Mouse (Mus musculus): ENCODE results near the gene Nfib.

Gene Nfib

DNA sequence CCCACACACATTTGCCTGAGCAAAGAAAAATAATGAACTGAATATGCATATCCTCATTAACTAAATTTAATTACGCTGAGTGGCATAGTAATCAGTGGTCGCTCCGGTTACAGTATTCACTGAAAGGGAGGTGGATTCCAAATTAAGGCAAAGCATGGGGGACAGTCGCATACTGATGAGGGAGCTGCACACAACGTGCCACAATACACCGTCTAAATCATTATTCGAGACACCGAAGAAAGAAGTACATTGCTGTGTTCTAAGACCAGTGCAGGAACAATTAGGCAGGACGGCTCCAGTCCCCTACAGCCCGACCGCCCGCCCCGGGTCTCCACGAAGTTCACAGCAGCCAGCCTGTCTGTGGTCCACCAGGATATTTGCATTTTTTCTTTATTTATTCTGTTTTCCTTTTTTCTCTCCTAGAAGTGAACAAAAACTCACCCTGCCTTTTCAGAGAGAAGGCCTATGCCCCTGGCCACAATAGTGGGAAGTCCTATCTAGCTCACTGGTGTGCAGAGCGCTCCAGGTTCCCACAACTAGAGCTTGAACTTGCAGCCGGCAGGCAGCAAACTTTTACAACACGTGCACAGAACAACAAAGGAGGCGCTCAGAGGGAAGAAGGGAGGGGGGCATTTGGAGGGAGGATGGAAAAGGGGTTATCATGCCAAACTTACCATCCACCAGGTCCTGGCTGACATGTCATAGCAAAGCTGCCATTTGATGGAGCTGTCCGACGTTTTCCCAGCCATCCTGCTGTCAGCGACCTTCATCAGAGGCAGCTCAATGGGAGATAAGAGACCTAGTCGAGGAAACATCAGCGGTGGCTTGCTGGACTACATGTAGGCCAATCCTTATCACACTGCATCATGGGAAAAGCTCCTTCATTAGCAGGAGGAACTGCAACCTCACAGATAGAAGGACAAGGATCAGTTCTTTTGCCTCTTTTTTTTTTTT, at the start of gene Nfib:
Gene Nfib (minus strand): TSS at position 910 of the 954 bp plus-strand sequence.
- no peak for DNase-seq (ENCODE audit: low spot score in 2 of 2)

DNA sequence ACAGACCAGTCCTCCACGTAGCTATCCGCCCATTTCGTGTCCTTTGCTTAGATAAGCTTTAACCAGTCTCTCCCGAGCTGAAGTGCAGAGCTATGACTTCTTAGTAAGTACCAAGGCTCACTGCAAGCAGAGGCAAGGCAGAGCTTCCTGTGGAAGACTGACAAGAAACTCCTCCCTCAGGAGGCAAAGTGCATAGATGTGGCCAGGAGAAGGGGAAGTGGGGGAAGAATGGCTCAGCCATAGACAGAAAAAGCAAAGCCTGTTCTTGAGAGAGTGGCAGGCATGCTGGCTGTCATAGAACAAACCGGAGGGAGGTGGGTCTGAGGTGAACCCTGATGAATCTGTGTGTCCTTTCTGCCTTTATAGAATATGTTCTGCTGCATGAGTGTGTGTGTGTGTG, 30.2 kb upstream of the Nfib start:
- DNase-seq (ENCODE audit: low spot score in 2 of 2): no peak

DNA sequence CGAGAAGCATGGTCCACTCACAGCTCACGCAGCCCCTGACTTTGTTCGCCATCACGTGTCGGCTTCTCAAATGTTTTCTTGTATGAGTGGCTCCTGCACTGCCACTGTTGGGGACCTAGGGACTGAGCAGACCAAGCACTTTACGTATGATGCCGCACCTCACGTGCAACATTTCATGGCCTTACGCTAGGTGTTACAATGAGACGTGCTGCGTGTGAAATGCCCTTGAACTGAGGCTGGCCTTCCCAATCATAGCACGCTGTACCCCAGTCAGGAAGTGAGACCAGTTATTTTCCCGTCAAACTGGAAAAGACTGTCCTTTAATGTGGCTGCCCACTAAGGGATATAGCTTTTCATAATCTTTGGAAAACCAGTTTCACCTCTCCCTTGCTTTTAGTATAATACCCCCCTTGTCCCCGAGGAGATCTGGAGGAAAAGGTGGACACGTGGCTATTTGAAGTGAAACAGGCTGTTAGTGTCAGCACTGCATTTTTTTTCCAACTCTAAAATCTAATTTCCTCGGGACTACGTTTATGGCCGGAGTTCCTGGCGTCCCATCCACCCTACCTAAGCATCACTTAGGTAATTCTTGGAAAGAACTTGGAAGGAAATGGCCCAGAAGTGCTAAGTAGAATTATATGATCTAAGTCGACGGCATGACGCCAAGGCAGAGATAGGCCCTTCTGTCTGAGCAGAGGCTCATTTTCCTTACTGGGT, 29.4 kb upstream of the Nfib start:
- no peak for DNase-seq (ENCODE audit: low spot score in 2 of 2)

DNA sequence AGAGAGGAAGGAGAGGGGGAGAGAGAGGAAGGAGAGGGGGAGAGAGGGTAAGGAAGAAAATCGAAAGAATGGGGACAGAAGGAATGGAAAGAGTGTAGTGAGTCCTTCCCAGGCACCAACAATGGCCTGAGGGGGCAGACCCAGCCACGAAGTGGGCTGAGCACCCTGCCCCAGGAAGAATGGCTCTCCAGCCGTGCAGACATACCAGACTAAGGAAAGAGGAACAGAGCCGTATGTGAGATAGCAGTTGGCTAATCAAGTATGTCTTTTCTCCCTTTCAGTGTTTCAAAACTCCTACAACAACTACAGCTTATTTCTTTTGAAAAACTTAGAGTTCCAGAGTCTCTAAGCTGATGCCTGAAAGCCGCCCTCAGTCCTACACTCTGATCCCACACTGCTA, 28.8 kb upstream of the Nfib start:
- DNase-seq (ENCODE audit: low spot score in 2 of 2): no peak

DNA sequence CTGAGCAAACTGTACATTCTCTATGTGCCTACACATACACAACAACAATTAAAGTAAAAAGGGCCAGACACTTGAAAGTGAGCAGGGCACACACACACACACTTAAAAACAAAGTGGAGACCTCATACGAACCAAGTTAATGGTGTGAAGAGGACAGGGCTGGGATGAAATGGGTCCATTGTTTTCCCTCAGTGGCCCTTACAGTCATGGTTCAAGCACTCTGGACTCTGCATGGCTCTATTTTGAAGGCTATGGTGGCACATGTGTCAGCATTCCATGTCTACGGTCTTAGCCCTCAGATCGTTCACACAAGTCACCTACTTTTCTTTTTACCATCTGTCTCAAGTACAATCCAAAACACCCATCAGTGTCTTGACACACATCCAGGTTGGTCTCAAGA, 28.1 kb upstream of the Nfib start:
- no peak for DNase-seq (ENCODE audit: low spot score in 2 of 2)

- no peak for DNase-seq (ENCODE audit: low spot score in 2 of 2)
Measured at GRCm38 (mm10) chr4:82730248-82730887, 24.8 kb upstream of the Nfib start.

GRCm38 (mm10) chr4:82724058-82724457, 18.5 kb upstream of the Nfib start:
- DNase-seq (ENCODE audit: low spot score in 2 of 2): no peak

DNA sequence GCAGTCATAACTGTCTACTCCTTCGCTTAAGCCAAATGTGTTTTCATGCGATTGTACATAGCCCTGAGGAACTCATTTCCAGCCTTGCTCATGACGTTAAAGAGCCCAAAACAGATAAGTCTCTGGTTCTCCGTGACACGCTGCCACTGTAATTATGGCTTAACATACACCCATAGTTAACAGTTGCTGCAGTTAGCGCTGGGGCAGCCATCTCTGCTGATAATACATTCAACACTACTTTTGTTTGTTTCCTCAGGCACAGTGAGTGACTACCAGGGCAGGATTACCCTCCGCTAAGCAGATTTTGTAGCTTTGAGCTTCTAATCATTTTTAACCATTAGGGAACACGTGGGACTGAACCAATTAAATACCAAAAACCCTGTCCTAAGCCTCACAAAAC, 17.5 kb upstream of the Nfib start:
- DNase-seq (ENCODE audit: low spot score in 2 of 2): no peak

DNA sequence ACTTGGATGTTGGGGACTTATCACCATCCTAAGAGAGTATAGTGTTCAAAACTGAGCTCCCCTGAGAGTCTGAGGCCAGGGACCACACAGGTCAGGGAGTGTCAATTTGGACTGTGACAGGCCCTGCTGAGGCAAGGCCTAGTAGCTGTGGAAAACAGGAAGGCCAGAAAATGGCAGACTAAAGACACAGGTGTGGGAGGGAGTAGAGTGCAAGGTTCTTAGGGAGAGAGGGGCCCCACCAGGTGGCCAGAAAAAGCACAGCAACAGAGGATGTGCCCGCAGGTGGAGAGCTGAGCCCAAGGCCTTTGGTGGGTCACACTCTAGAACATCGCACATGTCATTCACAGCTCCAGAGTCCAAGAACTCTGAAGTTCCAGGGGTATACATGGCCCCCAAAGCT, 10.3 kb upstream of the Nfib start:
- no peak for DNase-seq (ENCODE audit: low spot score in 2 of 2)

- DNase-seq (ENCODE audit: low spot score in 2 of 2): no peak
Measured at GRCm38 (mm10) chr4:82711611-82712295, 6.2 kb upstream of the Nfib start.

DNA sequence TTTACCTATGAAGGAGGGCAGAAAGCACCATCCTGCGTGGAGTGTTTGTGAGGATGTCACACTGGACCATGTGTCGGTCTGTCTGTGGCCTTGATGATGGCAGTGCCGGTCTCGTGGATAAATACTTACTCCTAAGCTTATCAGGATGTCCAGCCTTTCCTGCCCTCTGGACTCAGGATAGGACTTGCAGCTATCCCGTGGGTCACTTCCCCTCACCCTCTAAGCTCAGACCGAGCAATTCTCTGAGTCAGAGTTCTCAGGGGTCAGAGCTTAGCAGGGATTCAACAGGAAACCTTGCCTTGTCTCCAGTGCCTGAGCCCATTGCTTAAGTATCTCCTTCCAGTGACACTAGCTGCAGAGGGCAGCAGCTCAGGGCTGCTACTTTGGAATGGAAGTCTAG, 4.1 kb upstream of the Nfib start:
- DNase-seq (ENCODE audit: low spot score in 2 of 2): no peak

DNA sequence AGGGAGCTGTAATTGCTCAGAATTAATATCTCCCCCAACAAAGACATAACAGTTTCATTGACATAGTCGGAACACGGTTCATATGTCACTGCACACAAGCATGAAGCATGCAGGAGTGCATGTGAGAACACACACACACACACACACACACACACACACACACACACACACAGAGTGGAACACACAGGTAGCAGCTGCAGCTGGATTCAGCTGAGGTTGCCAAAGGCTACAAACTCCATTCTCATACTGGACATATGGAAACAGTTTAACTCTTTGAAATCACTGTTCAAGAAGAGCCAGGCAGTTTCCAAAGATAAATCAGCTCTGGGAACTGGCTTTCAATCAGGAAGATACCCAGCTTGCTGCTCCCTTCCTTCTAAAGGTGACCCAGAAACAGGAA, 462 bp upstream of the Nfib start:
- no peak for DNase-seq (ENCODE audit: low spot score in 2 of 2)

GRCm38 (mm10) chr4:82704079-82704830, 1.3 kb downstream of the Nfib start:
- DNase-seq (ENCODE audit: low spot score in 2 of 2): no peak

DNA sequence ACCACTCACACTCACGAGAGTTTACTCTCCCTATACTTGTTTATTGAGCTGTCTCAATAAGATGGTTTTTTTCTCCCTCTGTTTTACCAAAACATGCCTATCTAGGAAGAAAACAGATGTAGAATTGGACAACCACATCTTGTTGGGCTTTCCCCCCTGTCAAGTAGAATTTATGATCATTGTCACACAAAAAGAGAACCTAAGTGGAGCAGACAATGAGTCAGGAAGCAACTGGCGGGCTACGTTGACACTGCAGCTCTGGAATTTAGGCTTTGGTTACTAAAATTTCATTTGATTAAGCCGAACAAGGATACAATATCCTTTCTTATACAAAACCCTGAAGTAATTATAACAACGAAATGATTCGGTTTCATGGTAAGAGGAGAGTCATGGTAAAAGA, 2.7 kb downstream of the Nfib start:
- no peak for DNase-seq (ENCODE audit: low spot score in 2 of 2)

GRCm38 (mm10) chr4:82699504-82699903, 6.0 kb downstream of the Nfib start:
- no peak for DNase-seq (ENCODE audit: low spot score in 2 of 2)

DNA sequence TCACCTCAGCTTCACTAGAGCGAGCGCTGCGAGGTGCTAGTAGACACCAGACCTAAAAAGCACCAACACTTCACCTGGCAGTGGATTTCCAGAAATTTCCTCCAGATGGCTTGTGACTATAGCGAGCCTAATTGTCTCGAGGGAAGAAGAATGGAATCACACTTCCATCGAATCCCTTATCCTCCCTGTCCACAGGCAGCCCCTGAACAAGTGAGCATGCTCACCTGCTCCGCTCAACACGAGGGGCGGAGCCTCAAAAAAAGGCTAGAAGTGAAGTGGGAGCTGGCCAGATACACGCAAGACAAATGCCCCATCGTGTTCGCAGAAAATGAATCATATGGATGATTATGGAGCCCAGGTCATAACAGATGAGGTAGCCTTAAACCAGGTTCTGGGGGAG, 6.9 kb downstream of the Nfib start:
- DNase-seq (ENCODE audit: low spot score in 2 of 2): no peak

- no peak for DNase-seq (ENCODE audit: low spot score in 2 of 2)
Measured at GRCm38 (mm10) chr4:82697151-82697550, 8.4 kb downstream of the Nfib start.

GRCm38 (mm10) chr4:82695760-82696501, 9.6 kb downstream of the Nfib start:
- no peak for DNase-seq (ENCODE audit: low spot score in 2 of 2)

- no peak for DNase-seq (ENCODE audit: low spot score in 2 of 2)
Measured at GRCm38 (mm10) chr4:82692009-82692326, 13.6 kb downstream of the Nfib start.

DNA sequence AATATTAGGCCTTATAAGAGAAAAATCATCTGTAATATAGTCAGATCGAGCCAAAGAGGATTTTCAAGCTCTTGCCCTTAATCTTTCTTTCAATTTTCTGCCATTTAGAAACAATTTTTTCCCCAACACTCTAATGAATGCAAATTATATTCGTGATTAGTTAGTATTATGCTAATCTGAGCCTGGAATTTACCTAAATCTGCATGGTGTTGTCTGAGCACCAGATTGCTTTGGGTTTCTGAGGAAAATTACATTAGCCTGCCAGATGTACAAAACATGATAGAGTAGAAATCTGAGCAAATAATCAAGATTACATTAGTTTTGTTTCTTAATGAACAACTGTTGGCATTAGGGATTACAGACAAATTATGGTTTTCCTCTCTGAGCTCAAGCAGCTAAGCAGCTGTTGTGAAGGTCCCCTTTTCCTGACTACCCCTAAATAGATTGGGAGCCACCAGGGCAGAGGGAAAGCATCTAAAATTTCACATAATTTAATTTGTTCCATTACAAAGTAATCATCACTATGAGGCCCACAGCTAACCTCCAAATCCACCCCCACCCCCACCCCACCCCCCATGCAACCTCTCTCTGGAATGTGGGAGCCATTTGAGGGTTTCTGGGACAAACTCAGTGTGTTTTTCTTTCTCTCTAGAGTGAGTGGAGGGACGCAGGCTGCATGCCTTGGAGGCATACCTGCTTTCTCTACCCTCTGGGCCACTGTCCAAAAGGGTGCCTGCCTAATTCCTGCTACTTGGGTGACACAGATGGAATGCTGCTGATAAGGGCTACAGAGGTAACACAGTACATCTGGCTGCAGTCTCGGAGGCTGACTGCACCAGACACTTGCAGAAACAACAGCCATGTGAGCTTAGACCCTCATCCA, 14.2 kb downstream of the Nfib start:
- no peak for DNase-seq (ENCODE audit: low spot score in 2 of 2)

Data from urinary bladder, adult 18-20 months (tissue).